Mouse (Mus musculus) left cerebral cortex, postnatal 10 days (tissue): ENCODE measurements around the gene Snd1. TPM values are rescaled to one million over a fixed set of nuclear protein-coding genes. Genes with fewer than 3 reads are reported as not detected.

Experiments used
- DNase-seq, 2 experiments: peaks; one replicate each; pipeline ENCODE4 v3.0.0; 2021 to 2022; ENCODE audit warnings: low spot score in 2 of 2, mixed read lengths in 1 of 2; ENCODE audit errors: extremely low spot score in 1 of 2
- intact Hi-C: fragments of 180-260 bp; cut with DNase I; formaldehyde crosslinking; loops from one replicate; pipeline ENCODE4 v1.15.1; 2025
- total RNA-seq, 2 experiments: library from RNA; stranded (reverse); gene quantifications; 2 replicates each; pipeline ENCODE4 v1.2.3; 2021

Gene Snd1
- total RNA-seq, 2 experiments from 2014 or later: 109 to 116 TPM

DNA sequence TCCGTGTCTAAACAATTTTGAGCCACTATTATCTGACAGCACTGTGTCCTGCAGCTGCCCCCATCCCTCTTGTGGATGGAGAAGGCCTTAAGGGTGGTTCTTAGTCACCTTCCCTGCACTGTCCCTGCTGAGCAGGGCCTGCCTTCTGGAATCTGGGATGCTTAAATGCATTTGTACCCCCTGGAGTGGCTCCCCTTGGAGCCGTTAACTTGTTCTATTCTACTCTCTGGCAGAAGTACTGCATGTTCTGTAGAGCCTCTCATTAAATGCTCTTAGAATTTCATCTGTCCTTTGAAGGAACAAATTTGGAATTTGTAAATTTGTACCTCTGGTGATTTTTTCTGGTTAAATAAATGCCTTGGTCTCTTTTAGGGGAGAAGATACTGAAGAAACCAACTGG lies 50.6 kb downstream of the Snd1 start:
- intact Hi-C loops: no loop called here
- no peak for DNase-seq

DNA sequence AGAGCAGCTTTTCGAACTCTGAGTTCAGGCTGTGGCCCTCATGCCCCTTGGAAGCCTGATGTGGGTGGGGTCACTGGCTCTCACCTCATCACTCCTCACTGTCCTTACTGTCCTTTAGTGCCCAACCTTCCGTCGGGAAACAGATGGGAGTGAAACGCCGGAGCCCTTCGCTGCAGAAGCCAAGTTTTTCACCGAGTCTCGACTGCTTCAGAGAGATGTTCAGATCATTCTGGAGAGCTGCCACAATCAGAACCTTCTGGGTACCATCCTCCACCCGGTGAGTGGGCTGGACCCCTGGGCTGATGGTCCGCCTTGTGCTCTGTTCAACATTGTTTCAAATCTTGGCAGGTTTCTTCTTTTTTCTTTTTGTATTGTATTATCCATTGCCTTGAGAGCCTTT lies 52.5 kb downstream of the Snd1 start:
- DNase-seq: no peak
- intact Hi-C loops: no loop called here

DNA sequence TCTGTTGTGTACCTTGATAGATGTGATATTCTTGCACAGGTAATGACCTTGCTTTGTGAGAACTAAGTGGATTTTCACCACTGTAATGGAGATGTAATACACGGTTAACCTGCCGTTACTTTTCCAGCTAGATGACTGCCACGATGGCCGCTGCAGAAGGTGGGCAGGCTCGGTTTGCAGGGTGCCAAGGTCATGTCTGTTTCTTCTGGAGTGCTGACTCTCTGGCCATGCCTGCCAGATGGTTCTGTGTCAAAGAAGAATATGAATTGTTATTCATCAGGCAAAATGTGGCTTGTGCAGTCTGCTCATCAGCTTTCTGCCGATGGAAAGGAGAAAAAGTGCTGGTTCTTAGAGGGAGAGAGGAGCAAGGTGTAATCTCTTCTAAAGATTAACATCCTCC lies 53.3 kb downstream of the Snd1 start:
- intact Hi-C loops: no loop called here
- no peak for DNase-seq

DNA sequence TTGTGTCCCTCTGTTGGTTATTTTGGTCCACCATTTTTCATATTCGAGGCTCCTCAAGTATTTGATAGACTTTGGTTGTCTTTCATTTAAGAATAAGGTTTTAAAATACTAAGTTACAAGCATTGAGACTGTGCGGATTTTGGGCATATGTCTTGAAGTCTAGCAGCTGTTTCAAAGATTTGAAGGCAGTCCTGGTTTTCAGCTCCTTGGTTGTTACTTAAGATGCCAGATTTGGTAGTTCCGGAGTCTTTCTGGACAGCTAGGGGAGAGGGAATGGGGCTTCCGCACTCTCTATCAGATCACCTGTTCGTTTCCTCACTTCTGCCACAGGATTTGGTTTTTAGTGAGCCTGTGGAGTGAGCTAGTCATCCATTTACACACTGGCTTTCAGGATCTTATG lies 61.5 kb downstream of the Snd1 start:
- no peak for DNase-seq
- intact Hi-C loops: loop anchor here (10.0 kb wide), 1 partner anchor 608 kb away; no protein-coding TSS in a partner anchor

DNA sequence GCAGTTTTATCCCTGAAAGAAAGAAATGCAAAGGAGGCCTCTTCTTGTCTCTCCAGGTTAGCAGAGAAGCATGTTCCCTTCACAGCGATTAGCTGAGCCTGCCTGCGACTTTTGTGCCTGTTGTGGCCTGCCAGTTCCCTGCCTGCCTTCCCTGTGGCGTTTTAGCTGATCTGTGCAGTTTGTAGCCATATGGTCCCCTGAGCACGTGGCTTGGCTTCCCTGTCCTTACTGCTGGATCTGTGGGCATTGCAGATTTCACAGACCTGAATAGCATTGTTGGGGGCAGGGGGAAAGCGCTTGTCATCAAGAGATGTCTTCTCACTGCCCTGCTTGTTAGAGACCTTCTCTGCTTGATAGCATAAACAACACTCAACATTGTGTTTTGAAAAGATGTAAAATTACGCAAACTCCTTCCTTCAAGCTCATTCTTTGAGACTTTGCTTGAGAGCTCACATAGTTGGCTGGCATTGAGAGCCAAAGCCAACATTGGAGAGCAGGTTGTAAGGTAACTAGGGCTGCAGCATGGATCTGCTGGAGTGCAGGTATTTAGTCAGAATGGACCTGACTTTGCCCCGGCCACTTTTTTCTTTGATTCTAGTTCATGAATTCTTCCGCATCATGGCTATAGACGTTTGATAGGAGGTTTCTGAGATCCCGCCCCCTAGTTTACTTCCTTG lies 63.0 kb downstream of the Snd1 start:
- intact Hi-C loops: loop anchor here (10.0 kb wide), 1 partner anchor 607 kb away; no protein-coding TSS in a partner anchor
- DNase-seq: peak in 1 of 2 experiments; percentile 50

DNA sequence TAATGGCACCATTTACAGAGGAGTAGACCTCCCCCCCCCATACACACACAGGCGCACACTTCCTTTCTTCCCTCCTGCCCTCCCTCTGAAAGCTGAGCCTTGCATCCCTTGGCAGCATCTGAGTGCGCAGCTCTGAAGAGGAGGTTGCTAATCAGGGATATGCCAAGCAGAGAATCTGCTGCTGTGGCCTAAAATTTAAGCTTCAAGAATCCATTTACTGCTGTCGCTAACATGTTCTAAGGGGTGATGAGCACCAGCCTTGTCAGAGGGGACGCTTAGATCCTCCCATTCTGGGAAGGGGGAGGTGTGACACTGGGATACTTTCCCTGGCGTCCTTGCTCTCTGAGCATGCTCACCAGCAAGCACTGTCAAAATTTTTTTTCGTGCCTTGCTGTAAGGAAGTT lies 67.4 kb downstream of the Snd1 start:
- peak in 1 of 2 experiments; percentile 46 for DNase-seq
- intact Hi-C loops: no loop called here

DNA sequence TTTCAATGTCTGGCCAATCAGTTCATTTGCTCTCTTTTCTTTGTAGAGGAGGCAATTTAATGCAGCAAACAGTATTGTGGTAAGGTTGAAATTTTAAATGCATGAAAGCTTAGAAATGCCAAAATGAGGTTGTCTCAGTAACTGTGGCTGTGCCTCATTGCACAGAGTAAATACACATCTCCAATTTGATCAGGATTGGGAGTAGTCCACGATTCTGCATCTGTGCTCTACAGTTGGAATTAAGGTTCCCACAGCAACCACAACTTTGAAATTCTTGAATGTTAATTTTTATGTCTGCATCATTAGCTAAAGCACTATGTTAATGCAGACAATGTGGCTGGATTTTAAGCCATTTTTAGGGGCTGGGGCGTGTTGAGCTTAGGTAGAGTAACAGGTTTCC lies 72.0 kb downstream of the Snd1 start:
- intact Hi-C loops: no loop called here
- DNase-seq: no peak

DNA sequence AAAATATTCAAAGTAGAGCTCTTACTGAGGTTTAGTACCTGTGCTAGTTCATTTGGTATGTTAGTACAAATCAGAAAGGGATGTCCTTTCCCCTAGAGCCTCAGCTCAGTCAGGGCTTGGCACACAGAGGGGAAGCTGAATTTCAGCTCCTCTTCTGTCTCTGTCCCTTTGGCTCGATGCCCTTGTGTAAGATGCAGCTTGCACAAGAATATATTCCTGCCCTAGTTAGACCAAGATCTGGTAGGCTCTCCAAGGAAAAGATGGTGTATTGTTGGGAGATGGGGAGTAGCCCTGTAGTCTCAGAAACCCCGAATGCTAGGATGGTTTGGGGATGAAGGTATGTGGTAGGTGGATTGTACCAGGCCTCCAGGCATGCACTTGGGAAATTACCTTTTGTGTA lies 74.4 kb downstream of the Snd1 start:
- no peak for DNase-seq
- intact Hi-C loops: no loop called here

DNA sequence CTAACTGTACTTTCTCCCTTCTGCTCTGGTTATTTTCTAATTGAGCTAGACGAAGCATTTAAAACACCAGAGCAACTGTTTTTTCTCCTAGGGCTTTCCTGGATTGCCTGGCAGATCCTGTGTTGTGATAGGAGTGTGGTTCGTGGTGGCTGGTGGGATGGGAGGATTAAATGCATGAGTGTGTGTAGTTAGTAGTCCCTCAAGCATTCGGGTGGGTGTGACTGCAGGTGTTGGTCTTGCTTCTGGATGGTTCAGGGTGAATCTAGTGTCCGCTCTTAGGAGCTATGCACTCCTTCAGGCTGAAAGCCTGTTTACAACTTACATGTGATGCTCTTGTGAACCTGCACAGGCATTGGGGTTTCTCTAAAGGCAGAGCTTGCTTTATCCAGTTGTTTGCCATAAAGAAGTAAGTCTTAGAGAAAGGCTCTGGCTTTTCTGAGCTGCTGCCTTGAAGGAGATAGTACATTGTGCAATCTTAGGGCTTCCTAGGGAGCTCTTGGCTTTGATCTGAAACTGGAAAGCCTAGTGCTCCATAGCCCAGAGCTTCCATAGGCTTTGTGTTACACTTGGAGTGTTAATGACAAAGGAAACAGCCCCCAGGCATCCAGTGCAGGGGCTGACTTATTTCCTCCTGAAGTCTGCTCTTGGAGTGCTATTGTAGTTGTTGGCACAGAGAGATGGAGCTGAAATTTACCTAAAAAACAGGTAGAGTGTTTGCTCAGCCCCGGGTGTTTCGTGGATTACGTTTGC lies 75.5 kb downstream of the Snd1 start:
- intact Hi-C loops: loop anchor here (5.0 kb wide), 1 partner anchor 202 kb away; no protein-coding TSS in a partner anchor
- no peak for DNase-seq

DNA sequence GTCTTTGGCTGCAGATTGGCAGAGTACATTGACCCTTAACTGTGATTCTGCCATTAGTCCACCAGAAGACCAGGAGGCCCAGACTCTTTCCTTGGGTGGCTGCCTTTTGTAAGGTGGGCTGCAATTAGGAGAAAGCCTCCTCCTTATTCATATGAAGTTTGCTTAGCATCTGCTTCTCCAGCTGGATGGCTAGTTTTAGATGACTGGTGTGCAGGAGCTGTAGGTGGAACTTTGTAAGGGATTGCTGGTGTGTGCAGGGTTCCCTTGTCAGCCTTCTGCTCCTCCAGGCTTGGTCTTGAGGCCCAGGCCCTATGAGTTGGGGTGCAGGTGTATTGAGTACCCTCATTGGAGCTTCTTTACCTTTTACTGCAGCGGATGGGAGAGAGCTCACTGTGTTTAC lies 79.5 kb downstream of the Snd1 start:
- no peak for DNase-seq
- intact Hi-C loops: loop anchor here (5.0 kb wide), 1 partner anchor 198 kb away; no protein-coding TSS in a partner anchor

DNA sequence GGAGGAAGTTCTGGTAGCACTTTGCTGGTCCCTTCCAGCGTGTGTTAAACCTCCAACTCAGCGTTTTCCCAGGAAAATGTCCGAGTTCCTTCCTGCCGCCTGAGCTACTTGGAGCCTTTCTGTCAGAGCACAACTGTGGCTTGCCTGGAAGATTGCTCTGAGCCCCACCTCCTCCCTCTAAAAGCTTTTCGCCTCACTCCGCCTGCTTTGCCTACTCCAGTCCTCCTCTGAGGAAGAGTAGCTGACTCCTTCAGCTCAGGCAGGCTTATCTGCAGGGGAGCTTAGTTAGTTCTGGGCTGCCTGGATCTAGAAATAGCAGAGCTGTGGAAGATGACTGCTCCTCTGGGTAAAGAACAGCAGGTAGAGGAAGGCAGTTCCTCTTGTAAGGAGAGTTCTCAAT lies 80.1 kb downstream of the Snd1 start:
- intact Hi-C loops: no loop called here
- no peak for DNase-seq

DNA sequence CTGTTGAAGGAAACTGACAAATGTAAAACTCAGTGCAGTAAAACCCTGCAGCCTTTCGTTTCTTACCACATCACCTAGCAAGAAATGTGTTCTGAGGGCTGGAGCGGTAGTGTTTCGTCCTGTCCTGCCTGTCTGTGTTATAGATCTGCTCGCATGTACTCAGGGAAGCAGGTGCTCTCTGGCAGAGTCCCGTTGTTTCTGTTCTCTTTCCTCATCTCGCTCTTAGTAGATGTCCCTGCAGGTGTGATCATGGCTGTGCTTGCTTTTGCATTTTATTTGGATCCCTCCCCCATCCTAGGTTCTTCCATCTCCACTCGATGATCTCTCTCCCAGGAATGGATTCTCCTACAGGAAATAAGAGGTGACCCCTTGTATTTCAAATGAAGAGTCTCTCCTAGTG lies 80.5 kb downstream of the Snd1 start:
- intact Hi-C loops: no loop called here
- no peak for DNase-seq

DNA sequence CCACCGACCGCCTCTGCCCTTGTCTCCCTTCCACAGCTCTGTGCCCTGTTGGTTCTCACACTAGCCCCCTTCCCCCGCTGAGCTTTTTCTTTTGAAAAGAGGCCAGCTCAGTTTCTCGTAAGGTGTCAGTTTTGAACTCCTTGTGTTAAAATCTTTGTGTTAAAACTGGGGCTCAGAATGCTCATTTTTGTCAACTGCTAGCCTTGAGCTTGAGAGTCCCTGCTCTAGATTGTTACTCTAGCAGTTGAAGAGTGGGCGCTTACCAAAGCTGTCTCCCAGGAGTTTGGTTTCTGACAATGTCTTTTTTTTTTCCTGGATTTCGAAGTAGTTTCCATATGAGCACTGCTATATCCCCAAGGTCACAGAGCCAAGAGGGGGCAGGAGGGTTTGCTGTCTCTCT lies 82.8 kb downstream of the Snd1 start:
- no peak for DNase-seq
- intact Hi-C loops: no loop called here

DNA sequence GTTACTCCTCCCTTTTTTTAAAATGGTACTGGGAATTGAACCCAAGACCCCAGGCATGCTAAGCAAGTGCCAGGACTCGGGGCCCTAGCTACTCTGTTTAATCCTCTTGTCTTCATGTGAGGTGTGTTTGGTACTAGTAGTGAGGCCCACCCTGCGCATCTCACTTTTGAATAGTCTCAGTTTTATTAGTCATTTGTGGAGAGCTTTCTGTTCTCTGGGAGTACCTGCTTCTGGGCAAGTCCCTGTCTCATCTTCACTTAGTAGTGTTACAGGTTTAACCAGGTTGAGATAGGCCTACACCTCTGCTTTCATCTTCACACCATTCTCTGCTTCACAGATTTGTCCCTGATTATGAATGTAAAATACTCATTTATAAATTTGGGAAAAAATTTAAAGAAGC lies 84.5 kb downstream of the Snd1 start:
- intact Hi-C loops: no loop called here
- no peak for DNase-seq

DNA sequence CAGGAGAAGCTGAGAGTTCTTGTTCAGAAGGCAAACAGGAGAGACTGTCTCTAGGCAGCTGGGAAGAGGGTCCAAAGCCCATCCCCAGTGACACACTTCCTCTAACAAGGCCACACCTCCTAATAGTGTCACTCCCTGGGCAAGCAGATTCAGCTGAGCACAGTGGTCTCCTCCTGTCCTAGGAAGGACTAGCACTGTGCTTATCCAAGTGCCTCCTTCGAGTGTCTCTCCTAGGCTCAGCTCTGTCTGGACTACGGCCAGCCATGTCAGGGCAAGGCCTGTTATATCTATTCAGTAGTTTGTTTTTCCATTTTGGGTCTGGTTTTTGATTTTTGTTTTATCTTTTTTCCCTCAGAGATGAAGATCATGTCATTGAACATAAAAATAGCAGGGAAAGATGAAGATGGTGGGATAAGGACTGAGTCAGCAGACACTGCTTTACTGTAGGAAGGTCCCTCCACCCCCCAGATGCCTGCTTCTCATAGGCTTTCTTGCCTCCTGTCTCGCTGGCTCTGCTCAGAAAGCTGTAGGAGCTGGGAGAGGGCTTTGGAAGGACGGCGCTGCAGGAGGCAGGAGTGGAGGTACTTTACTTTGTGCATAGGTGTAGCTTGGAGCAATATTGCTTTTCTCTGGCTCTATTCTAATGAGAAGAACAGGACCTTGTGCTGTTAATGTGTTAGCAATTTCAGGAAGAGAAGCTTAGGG lies 86.5 kb downstream of the Snd1 start:
- DNase-seq: no peak
- intact Hi-C loops: no loop called here

DNA sequence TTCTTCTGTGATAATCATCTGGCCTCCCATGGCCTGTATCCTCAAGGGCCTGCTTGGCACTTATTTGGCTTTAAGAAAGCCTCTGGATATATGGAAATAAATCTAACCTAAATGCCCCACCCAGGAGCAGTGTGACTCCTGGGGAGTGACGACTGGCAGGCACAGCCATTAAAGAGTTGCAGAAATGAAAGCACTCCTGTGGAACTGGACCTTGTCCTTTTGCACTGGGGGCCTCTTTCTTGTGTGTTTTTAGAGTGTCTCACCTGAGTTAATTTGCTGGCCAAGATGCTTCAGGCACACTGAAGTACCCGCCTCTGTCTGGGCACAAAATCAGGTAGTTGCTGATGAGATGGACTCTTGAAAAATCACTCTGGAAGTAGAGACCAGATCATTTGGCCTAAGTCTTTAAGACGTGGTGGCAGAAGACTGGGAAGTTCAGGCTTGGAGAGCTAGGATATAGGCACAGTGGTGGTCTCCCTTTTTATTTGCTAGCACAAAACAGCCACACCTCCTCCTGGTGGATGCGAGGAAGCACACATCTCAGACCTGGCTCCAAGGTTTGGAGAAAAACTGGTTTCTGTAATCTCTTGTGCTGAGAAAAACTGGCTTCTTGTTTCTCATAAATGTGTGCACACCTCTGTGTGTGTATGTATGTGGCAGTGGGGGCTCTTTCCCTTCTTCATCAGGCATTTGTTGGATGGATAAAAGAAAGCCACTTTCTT lies 87.5 kb downstream of the Snd1 start:
- intact Hi-C loops: no loop called here
- no peak for DNase-seq

DNA sequence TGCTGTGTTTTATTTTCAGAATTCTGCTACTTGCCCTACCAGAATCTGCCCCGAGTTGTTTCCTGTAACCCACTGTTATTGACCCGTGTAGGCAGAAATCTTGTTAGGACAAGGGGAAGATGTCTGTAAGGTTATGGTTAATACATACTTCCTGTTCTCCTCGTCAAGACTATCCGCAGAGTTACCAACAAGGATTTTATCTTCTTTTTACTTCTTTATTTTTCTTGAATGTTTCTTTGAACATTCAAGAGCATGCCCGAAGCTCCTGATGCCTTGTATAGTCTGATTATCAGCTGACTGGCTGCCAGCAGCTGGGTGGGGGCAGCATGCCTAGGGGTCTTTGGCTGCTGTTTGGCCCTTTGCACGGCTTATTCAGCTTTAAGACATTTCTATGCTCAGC lies 93.0 kb downstream of the Snd1 start:
- intact Hi-C loops: no loop called here
- DNase-seq: no peak

DNA sequence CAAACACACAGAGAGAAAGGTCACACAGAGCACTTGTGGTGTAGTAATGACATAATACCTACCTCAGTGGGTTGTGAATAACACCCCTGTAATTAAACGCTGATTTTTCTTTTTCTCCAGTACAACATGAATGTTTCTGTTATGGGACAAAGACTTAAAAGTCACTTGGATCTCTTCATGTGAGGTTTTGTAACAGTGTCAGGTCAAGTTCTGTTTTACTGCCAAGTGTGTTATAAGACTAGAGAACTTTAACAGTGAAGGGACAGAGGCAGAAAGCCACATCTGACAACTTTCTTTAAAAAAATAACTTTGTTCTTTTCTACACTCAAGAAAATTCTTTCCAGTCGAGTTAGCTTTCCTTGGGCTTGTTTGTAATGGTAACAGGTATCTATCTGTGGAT lies 97.0 kb downstream of the Snd1 start:
- DNase-seq: no peak
- intact Hi-C loops: no loop called here
